ENCODE assay signal across 28 mouse cellular contexts in the genomic region with DNA sequence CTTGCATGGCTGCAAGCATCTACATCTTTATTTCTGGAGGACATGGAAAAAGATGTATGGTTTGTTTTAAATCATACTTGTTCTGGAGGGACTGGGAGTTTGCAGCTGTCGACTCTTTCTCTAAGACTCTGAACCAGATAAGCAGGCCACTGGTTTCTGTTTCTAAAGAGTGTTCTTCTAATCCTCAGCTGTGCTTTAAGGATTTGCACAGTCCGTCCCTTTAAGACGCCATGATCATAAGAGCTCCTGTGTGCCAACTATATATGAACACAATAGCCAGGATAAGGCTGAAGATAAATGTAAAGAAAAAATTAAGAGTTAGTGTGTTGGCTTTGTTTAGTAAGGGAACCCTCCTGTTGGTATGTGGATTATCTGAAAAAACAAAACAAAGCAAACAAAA. TPM values are rescaled to one million over a fixed set of nuclear protein-coding genes. Genes with fewer than 3 reads are reported as not detected.
"Had no signal": no experiment of that assay in that cellular context is flagged by ENCODE, and none has a peak within 500 bp of the region (broad histone marks: within the 10 kb centered on the region; RNA-seq: fewer than 3 reads in every experiment).

No protein-coding gene starts in this region.

- H3K27me3 ChIP-seq: heart, embryonic 12.5 days; hindbrain, embryonic 12.5 days; intestine, embryonic 15.5 days; limb, embryonic 13.5 days; limb, embryonic 15.5 days; liver, embryonic 12.5 days had no signal

- H3K9me3 ChIP-seq: heart, embryonic 12.5 days; hindbrain, embryonic 10.5 days; intestine, embryonic 15.5 days; limb, embryonic 13.5 days; limb, embryonic 15.5 days; liver, embryonic 12.5 days had no signal

- H3K4me3 ChIP-seq: gastrocnemius, adult 2 months; heart, adult 2 months; heart, embryonic 12.5 days; hindbrain, embryonic 10.5 days; hindbrain, embryonic 12.5 days; intestine, embryonic 15.5 days; layer of hippocampus, adult 2 months; limb, embryonic 13.5 days; limb, embryonic 15.5 days; liver, embryonic 12.5 days had no signal

- H3K27ac ChIP-seq: gastrocnemius, adult 2 months; heart, adult 2 months; hindbrain, embryonic 10.5 days; hindbrain, embryonic 12.5 days; hindbrain, embryonic 14.5 days; intestine, embryonic 15.5 days; layer of hippocampus, adult 2 months; limb, embryonic 13.5 days; limb, embryonic 15.5 days; liver, embryonic 12.5 days had no signal

- ATAC-seq: hindbrain, embryonic 16.5 days; intestine, embryonic 15.5 days; intestine, postnatal 0 days; liver, embryonic 12.5 days had no signal

- H3K36me3 ChIP-seq: heart, embryonic 12.5 days; hindbrain, embryonic 10.5 days; intestine, embryonic 15.5 days; limb, embryonic 15.5 days had no signal

- H3K4me1 ChIP-seq: heart, embryonic 12.5 days; hindbrain, embryonic 10.5 days; hindbrain, embryonic 12.5 days; intestine, embryonic 15.5 days; limb, embryonic 13.5 days; limb, embryonic 15.5 days had no signal

- DNase-seq: gastrocnemius, adult 2 months; gastrocnemius, postnatal 10 days; gastrocnemius, postnatal 25 days; heart, adult 2 months; heart, postnatal 10 days; heart, postnatal 4 days; kidney, adult 18-20 months; kidney, adult 8-10 months; kidney, postnatal 10 days; kidney, postnatal 25 days; kidney, postnatal 4 days; layer of hippocampus, adult 9-11 months; layer of hippocampus, postnatal 36 days; left cerebral cortex, postnatal 4 days had no signal

RNA-seq across cellular contexts. Expression of gene Chrm5, which starts 36.2 kb away (rescaled TPM):
- polyA plus RNA-seq: heart, adult 2 months; heart, embryonic 12.5 days; heart, embryonic 14.5 days; heart, embryonic 16.5 days; hindbrain, embryonic 10.5 days; intestine, postnatal 0 days; limb, embryonic 13.5 days; liver, adult 2 months; liver, embryonic 12.5 days had no signal
